Mouse (Mus musculus): Measurements from ENCODE around the gene Chchd5.

GRCm38 (mm10) chr2:129121986-129122385, 7.5 kb upstream of the Chchd5 start:
- TF ChIP-seq CTCF (conservative IDR thresholded peaks at IDR 0.05; ENCODE audit: low read length) (no peak), NANOG (IDR thresholded peaks at IDR 0.05; ENCODE audit: borderline replicate concordance, low read length) (no peak)
